Mouse (Mus musculus) thymus, adult 2 months (tissue): ENCODE results near the gene Olfr746. TPM values are rescaled to one million over a fixed set of nuclear protein-coding genes. Genes with fewer than 3 reads are reported as not detected.

Source experiments
- DNase-seq: peaks from one replicate; pipeline ENCODE4 v3.0.0; 2021
- H3K27ac ChIP-seq: fragments of 200-500 bp; 2 replicates; pipeline ENCODE4 v1.5.1; 2012; ENCODE audit warnings: low read length, control low read depth; ENCODE audit not compliant: control insufficient read depth, insufficient read depth
- H3K27me3 ChIP-seq: fragments of 200-500 bp; 2 replicates; pipeline ENCODE4 v1.6.1; 2012; ENCODE audit warnings: mild to moderate bottlenecking, low read length, moderate library complexity, mixed read lengths; ENCODE audit not compliant: control insufficient read depth, insufficient read depth
- H3K36me3 ChIP-seq: fragments of 200-500 bp; 2 replicates; pipeline ENCODE4 v1.6.1; 2012; ENCODE audit warnings: mild to moderate bottlenecking, low read length, moderate library complexity; ENCODE audit not compliant: control insufficient read depth, insufficient read depth
- H3K4me1 ChIP-seq: fragments of 200-500 bp; replicated peaks from 2 replicates; pipeline ENCODE4 v1.6.1; 2012; ENCODE audit warnings: low read length; ENCODE audit not compliant: control insufficient read depth, insufficient read depth
- H3K4me3 ChIP-seq: fragments of 200-500 bp; 2 replicates; pipeline ENCODE4 v1.5.1; 2012; ENCODE audit warnings: mild to moderate bottlenecking, low read length, control low read depth, moderate library complexity; ENCODE audit not compliant: control insufficient read depth, insufficient read depth
- CTCF ChIP-seq: fragments of 200-500 bp; IDR thresholded peaks from 2 replicates; pipeline ENCODE4 v1.5.1; 2012; ENCODE audit warnings: mild to moderate bottlenecking, control low read depth, low read length, moderate library complexity, borderline replicate concordance; ENCODE audit not compliant: control insufficient read depth, poor library complexity, insufficient read depth; ENCODE audit errors: extremely low read depth
- POLR2A ChIP-seq: fragments of 200-500 bp; IDR thresholded peaks from 2 replicates; pipeline ENCODE4 v1.6.1; 2012; ENCODE audit warnings: mild to moderate bottlenecking, low read length, control low read depth, moderate library complexity; ENCODE audit not compliant: control insufficient read depth, poor library complexity, insufficient read depth; ENCODE audit errors: extremely low read depth
- WGBS: fragments of 180-500 bp; shearing (Covaris S2); methylation state at CpG from one replicate; pipeline ENCODE4 v1.1.7; 2018; 5-methylcytosine and 5-hydroxymethylcytosine counted together
- polyA plus RNA-seq: library from polyadenylated mRNA; depleted of rRNA; stranded (reverse); fragments of >200 nt; gene quantifications from 2 replicates; pipeline ENCODE4 v1.2.3, GENCODE M21; 2012; rRNA removed

Gene Olfr746
- not detected in 2 replicates for polyA plus RNA-seq

DNA sequence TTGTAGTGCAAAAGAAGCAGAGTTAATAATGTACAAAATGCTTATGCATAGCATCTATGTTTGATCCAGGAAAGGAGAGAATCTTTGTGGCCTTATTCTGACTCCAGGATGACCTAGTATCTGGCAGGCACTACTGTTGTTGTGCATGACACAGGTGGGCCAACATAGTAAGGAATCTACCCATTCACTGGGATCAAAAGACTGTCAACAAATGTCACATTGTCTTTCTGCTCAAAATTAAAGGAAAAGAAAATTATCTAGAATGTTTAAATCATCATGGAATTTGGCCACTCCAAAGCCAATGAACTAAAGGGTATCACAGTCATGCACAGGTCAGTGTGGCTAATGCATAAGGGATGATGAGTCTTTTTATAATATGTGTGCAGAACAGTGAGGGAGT lies at the start of gene Olfr746:
TSS of gene Olfr746 (plus strand) at position 301 of the 400 bp plus-strand sequence.
- Histone ChIP-seq H3K4me3 (no peak within 1 kb of the TSS), H3K36me3 (no peaks in the 10 kb centered on the region), H3K27me3 (no peaks in the 10 kb centered on the region), H3K4me1 (no peaks in the 10 kb centered on the region), H3K27ac (no peak within 1 kb of the TSS)
- DNase-seq: no peak
- TF ChIP-seq POLR2A: no peak
- TF ChIP-seq CTCF: no peak

- DNase-seq: no peak
- TF ChIP-seq CTCF (no peak), POLR2A (no peak)
- Histone ChIP-seq H3K4me1 (no peaks in the 10 kb centered on the region), H3K4me3 (no peak within 1 kb of the TSS), H3K27me3 (no peaks in the 10 kb centered on the region), H3K36me3 (no peaks in the 10 kb centered on the region), H3K27ac (no peak within 1 kb of the TSS)
- 95% methylated on average over 2 of the region's 2 CpGs for whole genome bisulfite sequencing
Measured at GRCm38 (mm10) chr14:50614579-50614978, 32.3 kb upstream of the Olfr746 start, which contains the start of gene Olfr744. Gene Olfr744 (plus strand): TSS chr14:50614879.

- WGBS: 85% methylated on average over 2 of the region's 2 CpGs
- no peak for DNase-seq
- TF ChIP-seq POLR2A: no peak
- TF ChIP-seq CTCF: no peak
Measured at GRCm38 (mm10) chr14:50639088-50639487, 7.8 kb upstream of the Olfr746 start, which contains the start of gene Olfr745. Gene Olfr745 (plus strand): TSS chr14:50639388.

GRCm38 (mm10) chr14:50693106-50693505 lies 46.2 kb downstream of the Olfr746 start, which contains the start of gene Olfr747:
Gene Olfr747 (minus strand): TSS chr14:50693206.
- TF ChIP-seq CTCF: no peak
- no peak for TF ChIP-seq POLR2A
- WGBS: 95% methylated on average over 3 of the region's 3 CpGs
- no peak within 1 kb of the TSS for H3K27ac ChIP-seq
- H3K4me1 ChIP-seq: no peaks in the 10 kb centered on the region
- H3K4me3 ChIP-seq: no peak within 1 kb of the TSS
- DNase-seq: no peak
- no peaks in the 10 kb centered on the region for H3K27me3 ChIP-seq
- H3K36me3 ChIP-seq: no peaks in the 10 kb centered on the region

More at GRCm38 (mm10) chr14:50639088-50639487, 7.8 kb upstream of the Olfr746 start, which contains the start of gene Olfr745:
- H3K36me3 ChIP-seq: no peaks in the 10 kb centered on the region
- H3K4me3 ChIP-seq: no peak within 1 kb of the TSS
- no peaks in the 10 kb centered on the region for H3K27me3 ChIP-seq
- H3K27ac ChIP-seq: no peak within 1 kb of the TSS
- H3K4me1 ChIP-seq: no peaks in the 10 kb centered on the region

Other genes with a start within 250 kb of the Olfr746 start
- not detected in 2 replicates for gene Olfr738, start 239.5 kb upstream of the Olfr746 start, polyA plus RNA-seq
- gene Olfr739, start 228.5 kb upstream of the Olfr746 start, polyA plus RNA-seq: not detected in 2 replicates
- not detected in 2 replicates for gene Olfr740, start 201.5 kb upstream of the Olfr746 start, polyA plus RNA-seq
- gene Olfr741, start 174.3 kb upstream of the Olfr746 start, polyA plus RNA-seq: not detected in 2 replicates
- not detected in 2 replicates for gene Olfr742, start 143.5 kb upstream of the Olfr746 start, polyA plus RNA-seq
- not detected in 2 replicates for gene Olfr743, start 125.2 kb upstream of the Olfr746 start, polyA plus RNA-seq
- gene Olfr744, start 32.2 kb upstream of the Olfr746 start, polyA plus RNA-seq: not detected in 2 replicates
- not detected in 2 replicates for gene Olfr745, start 7.7 kb upstream of the Olfr746 start, polyA plus RNA-seq
- gene Olfr747, start 46.1 kb downstream of the Olfr746 start, polyA plus RNA-seq: not detected in 2 replicates
- gene Olfr748, start 60.3 kb downstream of the Olfr746 start, polyA plus RNA-seq: not detected in 2 replicates
- not detected in 2 replicates for gene Olfr749, start 98.0 kb downstream of the Olfr746 start, polyA plus RNA-seq
- gene Ttc5, start 138.4 kb downstream of the Olfr746 start, polyA plus RNA-seq: 48.4 and 50.5 TPM in 2 replicates
- gene Ccnb1ip1, start 160.6 kb downstream of the Olfr746 start, polyA plus RNA-seq: not detected in 2 replicates
- gene Parp2, start 160.8 kb downstream of the Olfr746 start, polyA plus RNA-seq: 24.6 and 25.3 TPM in 2 replicates
- gene Tep1, start 223.5 kb downstream of the Olfr746 start, polyA plus RNA-seq: 29.0 and 32.2 TPM in 2 replicates